Mouse (Mus musculus) MEL (cell line): ENCODE measurements around the gene Osgin1. TPM values are rescaled to one million over a fixed set of nuclear protein-coding genes. Genes with fewer than 3 reads are reported as not detected.

Experiments used
- DNase-seq: peaks from one replicate; pipeline ENCODE4 v3.0.0; 2011; ENCODE audit warnings: low read depth, low spot score
- H3K27ac ChIP-seq: 2 replicates; pipeline ENCODE4 v1.5.1; 2012; ENCODE audit warnings: low read depth, mild to moderate bottlenecking, control low read depth, low read length, moderate library complexity; ENCODE audit not compliant: control insufficient read depth
- H3K27me3 ChIP-seq, 2 experiments: fragments of 150-350 bp in 1 of 2; sonication (generic) in 1 of 2; 2 replicates each; pipeline ENCODE4 v1.6.1; 2012; ENCODE audit warnings: low read length in 2 of 2, mild to moderate bottlenecking in 2 of 2, improper control_type of control experiment in 1 of 2, moderate library complexity in 1 of 2; ENCODE audit not compliant: insufficient read depth in 2 of 2, control insufficient read depth in 1 of 2
- H3K36me3 ChIP-seq, 2 experiments: 2 replicates each; pipeline ENCODE4 v1.6.1; 2012 to 2014; ENCODE audit warnings: low read length in 2 of 2, improper control_type of control experiment in 1 of 2, inconsistent platforms in 1 of 2, mild to moderate bottlenecking in 1 of 2; ENCODE audit not compliant: insufficient read depth in 2 of 2, control insufficient read depth in 1 of 2
- H3K4me1 ChIP-seq, 2 experiments: fragments of 150-350 bp in 1 of 2; sonication (generic) in 1 of 2; 2 replicates each; pipeline ENCODE4 v1.6.1; 2012; ENCODE audit warnings: low read length in 2 of 2, improper control_type of control experiment in 1 of 2, mild to moderate bottlenecking in 1 of 2; ENCODE audit not compliant: insufficient read depth in 2 of 2, control insufficient read depth in 1 of 2
- H3K4me3 ChIP-seq, 2 experiments: fragments of 150-350 bp in 1 of 2; sonication (generic) in 1 of 2; 2 replicates each; pipeline ENCODE4 v1.5.1; 2012; ENCODE audit warnings: low read depth in 2 of 2, low read length in 2 of 2, mild to moderate bottlenecking in 2 of 2, moderate library complexity in 2 of 2, control low read depth in 1 of 2, improper control_type of control experiment in 1 of 2; ENCODE audit not compliant: control insufficient read depth in 1 of 2, insufficient read depth in 1 of 2
- H3K79me2 ChIP-seq: 2 replicates; pipeline ENCODE4 v1.6.1; 2012; ENCODE audit warnings: mild to moderate bottlenecking, low read length, moderate library complexity; ENCODE audit not compliant: control insufficient read depth, poor library complexity, insufficient read depth
- H3K9ac ChIP-seq: 2 replicates; pipeline ENCODE4 v1.6.1; 2012; ENCODE audit warnings: low read depth, mild to moderate bottlenecking, control low read depth, low read length, moderate library complexity; ENCODE audit not compliant: control insufficient read depth, poor library complexity, severe bottlenecking
- H3K9me3 ChIP-seq: fragments of 150-350 bp; sonication (generic); replicated peaks from 2 replicates; pipeline ENCODE4 v1.6.1; 2012; ENCODE audit warnings: mild to moderate bottlenecking, low read length, improper control_type of control experiment, moderate library complexity; ENCODE audit not compliant: insufficient read depth
- BHLHE40 ChIP-seq: IDR thresholded peaks from 2 replicates; pipeline ENCODE4 v1.6.1; 2012; ENCODE audit warnings: low read depth, mild to moderate bottlenecking, inconsistent platforms, low read length, improper control_type of control experiment, borderline replicate concordance
- CTCF ChIP-seq, 3 experiments: IDR thresholded peaks in 2 of 3; conservative IDR thresholded peaks in 1 of 3; 2 replicates each; pipeline ENCODE4 v1.5.1; 2011 to 2012; ENCODE audit warnings: low read length in 3 of 3, low read depth in 2 of 3, mild to moderate bottlenecking in 2 of 3, improper control_type of control experiment in 1 of 3, inconsistent platforms in 1 of 3, mixed read lengths in 1 of 3, moderate library complexity in 1 of 3; ENCODE audit not compliant: control insufficient read depth in 1 of 3, insufficient read depth in 1 of 3, poor library complexity in 1 of 3, severe bottlenecking in 1 of 3
- E2F4 ChIP-seq: IDR thresholded peaks from 2 replicates; pipeline ENCODE4 v1.6.1; 2011; ENCODE audit warnings: low read depth, low read length, improper control_type of control experiment, borderline replicate concordance
- ELF1 ChIP-seq: IDR thresholded peaks from 2 replicates; pipeline ENCODE4 v1.6.1; 2014; ENCODE audit warnings: low read depth, mild to moderate bottlenecking, inconsistent platforms, low read length, improper control_type of control experiment, moderate library complexity
- EP300 ChIP-seq, 2 experiments: IDR thresholded peaks; 2 replicates each; pipeline ENCODE4 v1.6.1; 2011; ENCODE audit warnings: improper control_type of control experiment in 2 of 2, low read length in 2 of 2, low read depth in 1 of 2, mild to moderate bottlenecking in 1 of 2
- MAFK ChIP-seq: IDR thresholded peaks from 2 replicates; pipeline ENCODE4 v1.6.1; 2011; ENCODE audit warnings: low read depth, mild to moderate bottlenecking, low read length, improper control_type of control experiment, borderline replicate concordance
- MEF2A ChIP-seq: IDR thresholded peaks from 2 replicates; pipeline ENCODE4 v1.6.1; 2014; ENCODE audit warnings: low read depth, mild to moderate bottlenecking, inconsistent platforms, low read length, improper control_type of control experiment; ENCODE audit not compliant: poor library complexity, insufficient replicate concordance, severe bottlenecking; ENCODE audit errors: extremely low read depth
- MXI1 ChIP-seq: IDR thresholded peaks from 2 replicates; pipeline ENCODE4 v1.6.1; 2011; ENCODE audit warnings: mild to moderate bottlenecking, low read depth, low read length, improper control_type of control experiment
- MYC ChIP-seq: IDR thresholded peaks from 2 replicates; pipeline ENCODE4 v1.6.1; 2011; ENCODE audit warnings: low read depth, mild to moderate bottlenecking, low read length, improper control_type of control experiment, moderate library complexity
- NELFE ChIP-seq: IDR thresholded peaks from 2 replicates; pipeline ENCODE4 v1.6.1; 2011; ENCODE audit warnings: low read depth, low read length, improper control_type of control experiment
- NRF1 ChIP-seq: IDR thresholded peaks from 2 replicates; pipeline ENCODE4 v1.6.1; 2014; ENCODE audit warnings: low read depth, mild to moderate bottlenecking, inconsistent platforms, low read length, improper control_type of control experiment, moderate library complexity; ENCODE audit not compliant: poor library complexity, insufficient read depth, severe bottlenecking
- SIN3A ChIP-seq: IDR thresholded peaks from 2 replicates; pipeline ENCODE4 v1.6.1; 2012; ENCODE audit warnings: low read length, improper control_type of control experiment, inconsistent platforms
- TBP ChIP-seq: IDR thresholded peaks from 2 replicates; pipeline ENCODE4 v1.8.0; 2011; ENCODE audit warnings: low read depth, low read length, improper control_type of control experiment
- UBTF ChIP-seq: IDR thresholded peaks from 2 replicates; pipeline ENCODE4 v1.6.1; 2012; ENCODE audit warnings: low read depth, mild to moderate bottlenecking, inconsistent platforms, low read length, improper control_type of control experiment, moderate library complexity, borderline replicate concordance; ENCODE audit not compliant: insufficient read depth
- USF2 ChIP-seq, 2 experiments: IDR thresholded peaks; 2 replicates each; pipeline ENCODE4 v1.6.1; 2011 to 2012; ENCODE audit warnings: improper control_type of control experiment in 2 of 2, low read length in 2 of 2, borderline replicate concordance in 1 of 2, inconsistent platforms in 1 of 2, low read depth in 1 of 2, mild to moderate bottlenecking in 1 of 2; ENCODE audit not compliant: insufficient read depth in 1 of 2
- ZC3H11A ChIP-seq: IDR thresholded peaks from 2 replicates; pipeline ENCODE4 v1.6.1; 2012; ENCODE audit warnings: low read depth, mild to moderate bottlenecking, inconsistent platforms, low read length, improper control_type of control experiment
- polyA plus RNA-seq, 2 experiments: library from polyadenylated mRNA; stranded (reverse) in 1 of 2; unstranded in 1 of 2; fragments of >175 nt in 1 of 2; fragments of >200 nt in 1 of 2; gene quantifications; 2 replicates each; pipeline versions ENCODE4 v1.2.1 to v1.2.4; 2012; ENCODE audit warnings: low replicate concordance in 2 of 2, low read depth in 1 of 2; ENCODE audit not compliant: insufficient read length in 2 of 2, insufficient read depth in 1 of 2, missing spikeins in 1 of 2
- total RNA-seq: library from RNA; depleted of rRNA; stranded (reverse); fragments of 300-350 nt; gene quantifications from 2 replicates; pipeline ENCODE4 v1.2.3, GENCODE M21; 2012; rRNA removed

The Osgin1 gene
- total and polyA plus RNA-seq, 3 experiments = 0.08 to 0.84 TPM; not detected in 1

GRCm38 (mm10) chr8:119487093-119487492, 53.2 kb downstream of the Osgin1 start:
- H3K4me1 ChIP-seq = peaks cover 2 to 13% of the 10 kb centered on the region in 2 experiments; a peak in 3 of 4 replicates
- no peak for DNase-seq
- H3K79me2 ChIP-seq = no peaks in the 10 kb centered on the region
- H3K4me3 ChIP-seq = no peak overlapping the region
- H3K9ac ChIP-seq = no peak overlapping the region
- TF ChIP-seq BHLHE40 (no peak), CTCF (IDR thresholded peaks at IDR 0.05 in 2 of 3, conservative IDR thresholded peaks at IDR 0.05 in 1 of 3; ENCODE audit: control insufficient read depth in 1 of 3, insufficient read depth in 1 of 3, low read depth in 2 of 3, low read length in 3 of 3, poor library complexity in 1 of 3, severe bottlenecking in 1 of 3) (no peak), MYC (no peak), NELFE (no peak), E2F4 (no peak), TBP (no peak), MEF2A (no peak), MXI1 (no peak), USF2 (IDR thresholded peaks at IDR 0.05; ENCODE audit: borderline replicate concordance in 1 of 2, insufficient read depth in 1 of 2, low read depth in 1 of 2, low read length in 2 of 2) (no peak), NRF1 (no peak), ELF1 (no peak), UBTF (no peak), SIN3A (no peak), MAFK (no peak), EP300 (IDR thresholded peaks at IDR 0.05; ENCODE audit: low read depth in 1 of 2, low read length in 2 of 2) (no peak), ZC3H11A (no peak)
- TF ChIP-seq, all 39 proteins: peak for 0
- no peaks in the 10 kb centered on the region for H3K9me3 ChIP-seq
- H3K36me3 ChIP-seq = 0 out of 4 replicates have a peak, but pooled peaks cover 0 to 2% of the 10 kb centered on the region in 2 experiments
- H3K27ac ChIP-seq = no peak overlapping the region
- H3K27me3 ChIP-seq = peaks cover 0 to 1% of the 10 kb centered on the region in 2 experiments; a peak in 2 of 4 replicates

Other genes with a start within 250 kb of the Osgin1 start
- 91.8 and 109 TPM in 2 replicates for gene Hsbp1, start 89.6 kb upstream of the Osgin1 start, total RNA-seq
- gene Hsbp1, start 89.6 kb upstream of the Osgin1 start, polyA plus RNA-seq = 100 to 1,000 TPM in 1 of 2 experiments, not detected in 1; 128 TPM
- 5.8 and 7.2 TPM in 2 replicates for gene Mlycd, start 39.2 kb upstream of the Osgin1 start, total RNA-seq
- gene Mlycd, start 39.2 kb upstream of the Osgin1 start, polyA plus RNA-seq = 10 to 100 TPM in 1 of 2 experiments, not detected in 1; 13.2 TPM
- not detected in 2 replicates for gene Necab2, start 12.6 kb downstream of the Osgin1 start, total RNA-seq
- gene Necab2, start 12.6 kb downstream of the Osgin1 start, polyA plus RNA-seq = under 1 TPM in 1 of 2 experiments, not detected in 1; 0.06 TPM
- not detected in 2 replicates for gene Slc38a8, start 67.6 kb downstream of the Osgin1 start, total RNA-seq
- not detected for gene Slc38a8, start 67.6 kb downstream of the Osgin1 start, polyA plus RNA-seq
- gene Mbtps1, start 124.6 kb downstream of the Osgin1 start, total RNA-seq = 32.7 and 33.1 TPM in 2 replicates
- gene Mbtps1, start 124.6 kb downstream of the Osgin1 start, polyA plus RNA-seq = 10 to 100 TPM in 1 of 2 experiments, not detected in 1; 59.9 TPM
- gene Hsdl1, start 141.1 kb downstream of the Osgin1 start, total RNA-seq = 32.3 and 37.1 TPM in 2 replicates
- gene Hsdl1, start 141.1 kb downstream of the Osgin1 start, polyA plus RNA-seq = 10 to 100 TPM; 29.4 to 46.3 TPM
- gene Dnaaf1, start 141.1 kb downstream of the Osgin1 start, total RNA-seq = 0.36 and 0.54 TPM in 2 replicates
- under 1 TPM in 1 of 2 experiments, not detected in 1; 0.19 TPM for gene Dnaaf1, start 141.1 kb downstream of the Osgin1 start, polyA plus RNA-seq
- 21.2 and 28.8 TPM in 2 replicates for gene Taf1c, start 171.1 kb downstream of the Osgin1 start, total RNA-seq
- 10 to 100 TPM in 1 of 2 experiments, not detected in 1; 32.0 TPM for gene Taf1c, start 171.1 kb downstream of the Osgin1 start, polyA plus RNA-seq
- gene Adad2, start 178.6 kb downstream of the Osgin1 start, total RNA-seq = not detected in 2 replicates
- not detected for gene Adad2, start 178.6 kb downstream of the Osgin1 start, polyA plus RNA-seq
- not detected in 2 replicates for gene Kcng4, start 201.6 kb downstream of the Osgin1 start, total RNA-seq
- not detected for gene Kcng4, start 201.6 kb downstream of the Osgin1 start, polyA plus RNA-seq
- not detected in 2 replicates for gene Wfdc1, start 232.2 kb downstream of the Osgin1 start, total RNA-seq
- not detected for gene Wfdc1, start 232.2 kb downstream of the Osgin1 start, polyA plus RNA-seq